Mouse (Mus musculus) heart, postnatal 0 days (tissue): Measurements from ENCODE around the gene Sds.

ENCODE experiments used
- CTCF ChIP-seq: IDR thresholded peaks from 2 replicates; pipeline ENCODE4 v1.5.1; 2016; ENCODE audit warnings: antibody characterized with exemption, control low read depth, low read depth
- EP300 ChIP-seq: IDR thresholded peaks from 2 replicates; pipeline ENCODE4 v1.6.1; 2016; ENCODE audit warnings: antibody characterized with exemption, low read depth

DNA sequence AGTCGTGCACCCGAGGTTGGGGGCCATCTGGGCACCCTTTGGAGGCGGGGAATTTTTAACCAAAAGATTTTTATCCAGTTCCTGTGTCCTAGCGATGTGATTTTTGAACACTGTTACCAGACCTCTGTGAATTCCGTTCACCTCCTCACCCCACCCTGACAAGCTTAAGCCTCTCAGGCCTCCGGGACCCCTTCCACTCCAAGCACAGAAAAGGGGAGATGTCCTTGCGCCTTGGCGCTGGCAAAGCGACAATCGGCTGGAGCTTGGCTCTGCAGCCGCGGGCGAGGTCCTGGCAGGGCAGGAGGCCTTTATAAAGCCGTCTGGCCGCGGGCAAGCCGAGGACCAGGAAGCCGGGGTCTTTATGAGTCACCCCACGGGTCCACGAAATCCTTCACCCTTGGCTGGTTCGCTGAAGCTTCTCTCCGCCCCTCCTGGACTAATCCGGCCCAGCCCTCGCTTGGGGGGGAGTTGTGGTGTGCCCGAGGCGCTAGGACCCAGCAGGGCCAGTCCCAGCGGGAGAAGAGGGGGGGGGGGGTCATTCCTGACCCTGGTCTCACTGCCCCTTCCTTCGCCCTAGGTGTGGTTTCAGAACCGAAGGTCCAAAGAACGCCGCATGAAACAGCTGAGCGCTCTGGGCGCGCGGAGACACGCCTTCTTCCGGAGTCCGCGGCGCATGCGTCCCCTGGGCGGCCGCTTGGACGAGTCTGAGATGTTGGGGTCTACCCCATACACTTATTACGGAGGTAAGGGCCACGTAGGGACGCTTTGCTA, 40.4 kb upstream of the Sds start:
- no peak for TF ChIP-seq CTCF
- no peak for TF ChIP-seq EP300
